Mouse (Mus musculus): ENCODE data around the gene Jade2. TPM values are rescaled to one million over a fixed set of nuclear protein-coding genes. Genes with fewer than 3 reads are reported as not detected.

The Jade2 gene
- total and polyA plus RNA-seq, 3 experiments, result 25.6 to 60.1 (median 58.2) TPM

DNA sequence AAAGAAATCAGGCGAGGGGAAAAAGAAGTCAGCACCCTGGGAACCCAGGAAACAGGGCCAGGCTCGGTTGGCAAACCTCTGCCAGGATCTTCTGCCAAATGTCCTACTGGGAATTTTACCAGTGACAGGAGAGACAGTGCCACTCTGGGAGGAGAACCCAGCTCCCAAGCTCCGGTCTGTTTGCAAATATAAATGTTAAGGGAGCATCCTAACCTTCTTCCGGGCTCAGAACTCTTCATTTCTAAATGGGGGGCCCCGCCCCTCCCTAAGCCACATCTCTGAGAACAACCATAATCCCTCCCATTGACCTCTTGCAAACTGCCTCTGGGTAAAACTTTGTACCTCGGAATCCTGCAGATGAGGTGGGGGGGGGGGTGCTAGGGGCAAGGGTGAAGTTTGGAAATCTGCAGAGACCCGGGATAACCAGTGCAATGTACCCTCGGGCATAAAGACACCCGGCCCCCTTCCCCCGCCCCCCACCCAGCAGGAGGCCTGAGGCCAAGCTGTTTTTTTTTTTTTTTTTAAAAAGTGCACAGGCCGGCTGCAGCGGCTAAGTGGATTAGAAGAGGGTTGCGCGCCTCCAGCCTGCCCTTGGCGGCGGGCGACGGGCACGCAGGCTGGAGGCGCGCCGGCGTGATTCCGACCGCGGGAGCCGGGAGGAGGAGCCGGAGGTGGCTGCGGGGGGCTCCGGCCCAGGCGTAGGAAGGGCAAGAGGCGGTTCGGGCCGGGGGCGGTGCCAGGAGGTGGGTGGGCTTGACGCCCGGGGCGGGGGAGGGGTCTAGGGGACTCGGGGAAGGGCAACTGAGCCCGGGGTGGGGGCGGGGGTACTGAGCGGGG is 2.3 kb downstream of the Jade2 start:
- H3K4me3 ChIP-seq (replicated peaks in 1 of 3; ENCODE audit: low read depth in 2 of 3, low read length in 2 of 3, poor library complexity in 1 of 3), result peak overlapping the region; percentile 72 to 88 (median 84)
- peak overlapping the region; percentile 90 for H3K27ac ChIP-seq (ENCODE audit: insufficient read depth, low read depth)

DNA sequence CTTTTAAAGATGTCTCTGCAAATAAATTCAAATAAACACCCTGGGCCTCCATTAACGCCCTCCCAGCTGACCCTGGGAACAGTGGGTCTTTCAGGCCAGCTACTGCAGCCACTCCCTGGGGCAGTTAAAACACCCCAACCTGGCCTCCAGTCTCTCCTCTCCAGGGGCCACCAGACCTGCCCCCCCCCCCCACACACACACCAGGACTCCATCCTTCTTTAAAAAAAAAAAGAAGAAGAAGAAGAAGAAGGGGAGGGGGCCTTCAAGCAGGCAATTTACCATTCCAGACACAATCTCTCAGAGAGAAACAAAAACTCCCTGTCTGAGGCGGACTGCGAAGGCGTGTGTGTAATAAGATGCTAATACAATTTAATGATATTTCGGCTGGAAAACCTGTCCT is 4.9 kb downstream of the Jade2 start:
- DNase-seq (ENCODE audit: extremely low read depth), result no peak
- Histone ChIP-seq H3K4me2 (ENCODE audit: insufficient read depth, low read depth, poor library complexity, severe bottlenecking) (peak overlapping the region; percentile 80), H3K4me3 (replicated peaks in 1 of 3; ENCODE audit: low read depth in 2 of 3, low read length in 2 of 3, poor library complexity in 1 of 3) (peak overlapping the region in 1 of 3 experiments; percentile 84), H3K36me3 (replicated peaks in 1 of 2; ENCODE audit: control insufficient read depth in 1 of 2, insufficient read depth in 1 of 2, low read length in 1 of 2) (peaks cover 18 to 52% of the 10 kb centered on the region in 2 experiments), H3K9me3 (replicated peaks; ENCODE audit: low read length) (no peaks in the 10 kb centered on the region), H3K27me3 (replicated peaks) (no peaks in the 10 kb centered on the region), H3K27ac (ENCODE audit: insufficient read depth, low read depth) (peak overlapping the region; percentile 83; the same call in 1 of the 2 replicates), H3K4me1 (ENCODE audit: control insufficient read depth in 1 of 2, insufficient read depth in 2 of 2) (peaks cover 39 to 65% of the 10 kb centered on the region in 2 experiments), H3K79me2 (replicated peaks; ENCODE audit: control insufficient read depth, extremely low read depth, insufficient read depth, poor library complexity, severe bottlenecking) (peaks cover 75% of the 10 kb centered on the region), H3K9ac (ENCODE audit: insufficient read depth, low read depth) (peak overlapping the region; percentile 98)
- dilution Hi-C loops (cut with MboI; ENCODE audit: extremely low pct_ligation_motif_present, extremely low pct_unique_long_range_greater_than_20kb, low sequenced_read_pairs), result no loop called here
- peak; percentile 61 for TF ChIP-seq ZNF384 (IDR thresholded peaks at IDR 0.05; ENCODE audit: low read depth, low read length)
- TF ChIP-seq MEF2A (IDR thresholded peaks at IDR 0.05; ENCODE audit: borderline replicate concordance, low read depth, low read length), result 0 out of 2 replicates have a peak, but pooled peaks have one; percentile 6
- no peak for TF ChIP-seq ETS1 (conservative IDR thresholded peaks at IDR 0.05; ENCODE audit: low read depth, low read length)
- TF ChIP-seq MAZ (IDR thresholded peaks at IDR 0.05; ENCODE audit: low read depth, low read length), result 0 out of 2 replicates have a peak, but pooled peaks have one; percentile 57
- TF ChIP-seq JUN (IDR thresholded peaks at IDR 0.05; ENCODE audit: insufficient read depth, low read depth, low read length), result no peak
- TF ChIP-seq IRF4 (IDR thresholded peaks at IDR 0.05; ENCODE audit: low read depth, low read length), result no peak
- no peak for TF ChIP-seq ZMIZ1 (IDR thresholded peaks at IDR 0.05; ENCODE audit: low read depth, low read length)
- peak; percentile 37; the same call in 1 of the 2 replicates for TF ChIP-seq TCF12 (IDR thresholded peaks at IDR 0.05; ENCODE audit: low read depth, low read length)
- TF ChIP-seq POLR2A (IDR thresholded peaks at IDR 0.05; ENCODE audit: low read depth, low read length), result no peak
- in situ Hi-C loops (cut with MboI; ENCODE audit: low pct_ligation_motif_present, low pct_unique_long_range_greater_than_20kb, low sequenced_read_pairs), result loop anchor here (5.0 kb wide), 1 partner anchor 35 kb away; no protein-coding TSS in a partner anchor

More for the DNA sequence above, 2.3 kb downstream of the Jade2 start:
- Histone ChIP-seq H3K9me3 (replicated peaks; ENCODE audit: low read length) (peaks cover 2% of the 10 kb centered on the region), H3K9ac (ENCODE audit: insufficient read depth, low read depth) (peak overlapping the region; percentile 99), H3K36me3 (replicated peaks in 1 of 2; ENCODE audit: control insufficient read depth in 1 of 2, insufficient read depth in 1 of 2, low read length in 1 of 2) (peaks cover 0 to 26% of the 10 kb centered on the region in 2 experiments), H3K4me1 (ENCODE audit: control insufficient read depth in 1 of 2, insufficient read depth in 2 of 2) (peaks cover 24 to 53% of the 10 kb centered on the region in 2 experiments), H3K79me2 (replicated peaks; ENCODE audit: control insufficient read depth, extremely low read depth, insufficient read depth, poor library complexity, severe bottlenecking) (peaks cover 52% of the 10 kb centered on the region), H3K4me2 (ENCODE audit: insufficient read depth, low read depth, poor library complexity, severe bottlenecking) (peak overlapping the region; percentile 80), H3K27me3 (replicated peaks) (no peaks in the 10 kb centered on the region)
- dilution Hi-C loops (cut with MboI; ENCODE audit: extremely low pct_ligation_motif_present, extremely low pct_unique_long_range_greater_than_20kb, low sequenced_read_pairs), result no loop called here
- peak; percentile 88 for DNase-seq (ENCODE audit: extremely low read depth)
- TF ChIP-seq POLR2A (IDR thresholded peaks at IDR 0.05; ENCODE audit: low read depth, low read length) (no peak; the same call in 1 of the 2 replicates), SIN3A (IDR thresholded peaks at IDR 0.05; ENCODE audit: low read length) (peak; percentile 57; the same call in 1 of the 2 replicates), ZNF384 (IDR thresholded peaks at IDR 0.05; ENCODE audit: low read depth, low read length) (peak; percentile 96), TBP (conservative IDR thresholded peaks at IDR 0.05; ENCODE audit: low read depth, low read length) (0 out of 2 replicates have a peak, but pooled peaks have one; percentile 54), JUND (conservative IDR thresholded peaks at IDR 0.05; ENCODE audit: low read depth, low read length) (no peak), HCFC1 (IDR thresholded peaks at IDR 0.05; ENCODE audit: low read depth, low read length) (no peak), KAT2A (IDR thresholded peaks at IDR 0.05; ENCODE audit: insufficient replicate concordance, low read length) (0 out of 2 replicates have a peak, but pooled peaks have one; percentile 46), ELF1 (IDR thresholded peaks at IDR 0.05; ENCODE audit: low read depth, low read length) (peak; percentile 64), SMC3 (IDR thresholded peaks at IDR 0.05; ENCODE audit: low read depth, low read length) (peak; percentile 48), RAD21 (IDR thresholded peaks at IDR 0.05; ENCODE audit: low read depth, low read length) (peak; percentile 60), BHLHE40 (IDR thresholded peaks at IDR 0.05; ENCODE audit: low read depth, low read length) (peak; percentile 59; the same call in 1 of the 2 replicates), RCOR1 (conservative IDR thresholded peaks at IDR 0.05; ENCODE audit: low read depth, low read length) (no peak; the same call in 1 of the 2 replicates), NRF1 (IDR thresholded peaks at IDR 0.05; ENCODE audit: low read depth, low read length) (peak; percentile 62), IRF4 (IDR thresholded peaks at IDR 0.05; ENCODE audit: low read depth, low read length) (peak; percentile 57; the same call in 1 of the 2 replicates), MAZ (IDR thresholded peaks at IDR 0.05; ENCODE audit: low read depth, low read length) (no peak), MAX (IDR thresholded peaks at IDR 0.05; ENCODE audit: low read length) (0 out of 2 replicates have a peak, but pooled peaks have one; percentile 39), MEF2A (IDR thresholded peaks at IDR 0.05; ENCODE audit: borderline replicate concordance, low read depth, low read length) (peak; percentile 43; the same call in 1 of the 2 replicates), CHD1 (IDR thresholded peaks at IDR 0.05; ENCODE audit: low read depth, low read length) (no peak; the same call in 1 of the 2 replicates), ZC3H11A (IDR thresholded peaks at IDR 0.05; ENCODE audit: low read depth, low read length) (peak; percentile 23), CTCF (conservative IDR thresholded peaks at IDR 0.05 in 1 of 2, IDR thresholded peaks at IDR 0.05 in 1 of 2; ENCODE audit: low read depth in 2 of 2, low read length in 2 of 2) (peak in 1 of 2 experiments; percentile 81; a peak in 2 of 4 replicates)
- in situ Hi-C loops (cut with MboI; ENCODE audit: low pct_ligation_motif_present, low pct_unique_long_range_greater_than_20kb, low sequenced_read_pairs), result loop anchor here (5.0 kb wide), 1 partner anchor 38 kb away; no protein-coding TSS in a partner anchor
